Mouse (Mus musculus): Measurements from ENCODE around the gene Fam216a.

The Fam216a gene

GRCm38 (mm10) chr5:122390671-122391070 lies 18.5 kb upstream of the Fam216a start:
- no peak for DNase-seq

DNA sequence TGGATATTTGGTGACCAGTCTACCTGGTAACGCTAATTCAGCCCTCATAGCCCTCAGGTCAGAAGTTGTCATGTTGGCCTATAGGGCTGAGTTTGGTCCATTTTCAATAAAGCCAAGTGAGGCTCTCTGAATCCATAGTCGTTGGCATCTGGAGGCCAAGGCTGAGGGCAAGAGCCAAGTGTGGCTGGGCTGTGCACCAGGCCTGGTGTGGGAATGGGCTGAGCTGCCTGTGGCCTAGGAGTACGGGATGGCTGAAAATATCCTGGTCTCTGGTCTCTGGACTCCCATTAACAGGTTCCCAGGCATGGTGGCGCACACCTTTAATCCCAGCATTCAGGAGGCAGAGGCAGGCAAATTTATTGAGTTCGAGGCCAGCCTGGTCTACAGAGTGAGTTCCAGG lies 17.8 kb upstream of the Fam216a start:
- no peak for DNase-seq

- peak; percentile 83 to 86 for DNase-seq
Measured at GRCm38 (mm10) chr5:122379374-122380155, 7.4 kb upstream of the Fam216a start.

GRCm38 (mm10) chr5:122378171-122378570 lies 6.0 kb upstream of the Fam216a start:
- no peak for DNase-seq

DNA sequence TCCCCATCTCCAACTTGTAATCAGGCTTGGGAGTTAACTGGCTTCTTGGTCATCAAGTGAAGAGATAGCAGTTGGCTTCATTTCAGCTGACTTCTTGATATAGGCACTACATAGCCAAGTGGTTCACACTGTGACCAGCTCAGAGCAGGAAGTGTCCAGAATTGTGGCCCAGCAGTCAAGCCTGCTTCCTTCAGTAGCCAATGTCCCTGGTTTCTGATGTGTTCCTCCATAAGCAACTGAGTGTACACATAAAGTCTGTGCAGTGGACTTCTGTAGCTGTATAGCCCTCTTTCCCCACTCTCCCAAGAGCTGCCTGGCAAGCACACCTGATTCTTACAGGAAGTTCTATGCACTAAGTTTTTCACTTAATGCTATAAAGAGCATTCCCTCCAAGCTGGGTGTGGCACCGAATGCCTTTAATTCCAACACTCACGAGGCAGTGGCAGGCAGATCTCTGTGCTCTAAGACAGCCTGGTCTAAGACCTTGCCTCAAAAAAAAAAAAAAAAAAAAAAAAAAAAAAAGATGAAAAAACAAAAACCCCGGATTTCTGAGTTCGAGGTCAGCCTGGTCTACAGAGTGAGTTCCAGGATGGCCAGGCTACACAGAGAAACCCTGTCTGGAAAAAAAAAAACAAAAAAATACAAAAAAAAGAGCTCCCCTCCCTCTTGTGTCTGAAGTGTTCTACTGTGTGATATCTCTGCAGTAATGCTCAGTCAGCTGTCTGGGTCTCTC lies 5.1 kb upstream of the Fam216a start:
- no peak for DNase-seq

DNA sequence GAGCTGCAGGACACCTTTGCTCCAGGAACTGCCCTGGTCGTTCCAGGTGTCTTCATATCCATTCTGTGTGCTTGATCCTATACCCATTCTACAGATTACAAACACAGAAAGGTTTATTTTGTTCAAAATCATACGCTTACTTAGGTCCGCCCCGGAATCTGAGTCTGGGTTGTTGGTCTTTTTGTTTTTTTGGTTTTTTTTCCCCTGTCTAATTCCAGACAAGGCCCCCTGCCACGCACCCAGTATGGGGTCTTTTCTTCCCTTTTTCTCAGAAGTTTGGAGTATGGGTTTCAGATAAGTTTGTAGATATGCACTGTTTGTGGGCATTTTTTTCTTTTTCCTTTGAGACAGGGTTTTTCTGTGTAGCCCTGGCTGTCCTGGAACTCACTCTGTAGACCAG lies 714 bp upstream of the Fam216a start:
- DNase-seq = no peak

DNA sequence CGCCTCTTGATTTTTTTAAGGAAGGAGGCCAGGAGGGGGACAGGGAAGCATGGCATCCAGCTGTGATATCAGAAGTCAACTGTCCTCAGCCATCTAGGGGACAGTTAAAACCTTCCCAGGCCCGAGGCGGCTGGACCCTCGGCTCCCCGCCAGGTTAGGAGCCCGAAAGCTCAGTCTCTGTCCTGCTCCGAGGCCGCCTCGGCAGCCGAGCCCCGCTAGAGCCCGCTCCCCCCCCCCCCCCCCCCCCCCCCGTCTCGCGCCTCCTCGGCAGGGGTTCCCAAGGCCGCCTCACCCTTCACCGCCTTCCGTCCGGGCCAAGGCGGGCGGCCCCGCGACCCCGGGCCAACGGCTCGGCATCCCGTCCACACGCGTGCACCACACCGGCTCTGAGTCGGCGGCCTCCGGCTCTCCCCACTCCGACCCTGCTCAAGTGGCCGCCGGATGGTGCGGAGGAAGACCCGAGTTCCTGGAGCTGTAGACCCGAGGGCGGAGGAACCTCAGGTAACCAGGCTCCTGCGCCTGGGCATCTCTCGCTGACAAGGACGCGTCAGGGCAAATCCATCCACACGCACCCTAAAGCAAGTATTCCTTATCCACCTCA lies 473 bp downstream of the Fam216a start, which contains the start of gene Gpn3:
TSS of gene Gpn3 (plus strand) at position 286 of the 601 bp plus-strand sequence.
- DNase-seq = no peak

- DNase-seq = no peak
Measured at GRCm38 (mm10) chr5:122354492-122355067, 17.6 kb downstream of the Fam216a start.

- DNase-seq = peak; percentile 99 to 100
Measured at GRCm38 (mm10) chr5:122353807-122354491, 18.2 kb downstream of the Fam216a start, which contains the start of the genes Rad9b and Vps29. TSS of gene Rad9b (minus strand) at chr5:122354233. TSS of gene Vps29 (plus strand) at chr5:122354369.

- no peak for DNase-seq
Measured at GRCm38 (mm10) chr5:122345777-122346176, 26.4 kb downstream of the Fam216a start.

GRCm38 (mm10) chr5:122344260-122344659 lies 27.9 kb downstream of the Fam216a start:
- peak; percentile 85 to 86 for DNase-seq

- no peak for DNase-seq
Measured at GRCm38 (mm10) chr5:122343768-122344167, 28.4 kb downstream of the Fam216a start.

DNA sequence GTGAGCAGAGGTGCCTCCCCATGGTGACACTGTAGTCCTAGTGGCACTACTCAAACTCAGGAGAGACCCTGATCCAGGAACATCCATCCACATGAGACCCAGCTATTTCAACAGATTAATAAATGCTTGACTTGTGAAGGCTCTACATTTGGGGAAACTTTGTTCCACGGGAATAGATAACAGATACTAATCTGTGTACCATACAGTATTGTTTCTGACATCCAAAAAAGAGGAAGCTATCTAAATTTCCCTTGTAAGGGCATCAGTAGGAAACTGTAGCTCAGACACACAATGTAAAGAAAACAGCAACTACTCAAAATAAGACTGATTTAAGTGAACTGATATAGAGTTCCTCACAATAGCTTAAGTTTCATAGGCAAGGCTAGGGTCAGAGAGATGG lies 29.3 kb downstream of the Fam216a start:
- DNase-seq = no peak

- no peak for DNase-seq
Measured at GRCm38 (mm10) chr5:122336554-122337294, 35.4 kb downstream of the Fam216a start.

GRCm38 (mm10) chr5:122334682-122335081 lies 37.5 kb downstream of the Fam216a start:
- DNase-seq = peak in 1 of 2 experiments; percentile 24

DNA sequence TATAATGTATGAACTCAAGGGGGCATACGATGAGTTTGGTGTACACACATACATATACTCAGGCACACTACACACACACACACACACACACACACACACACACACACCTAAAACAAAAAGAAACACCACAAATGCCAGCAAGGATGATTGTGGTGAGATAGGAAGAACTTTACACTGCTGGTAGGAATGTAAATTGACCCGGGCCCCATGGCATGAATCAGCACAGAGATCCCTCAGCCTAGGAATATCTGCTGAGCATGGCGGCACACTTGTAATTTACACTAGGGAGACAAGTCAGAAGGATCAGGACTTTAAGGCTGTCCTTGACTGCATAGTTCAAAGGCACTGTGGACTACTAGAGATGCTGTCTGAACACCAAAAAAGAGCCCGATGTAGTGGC lies 41.9 kb downstream of the Fam216a start:
- DNase-seq = no peak

- no peak for DNase-seq
Measured at GRCm38 (mm10) chr5:122327283-122327682, 44.9 kb downstream of the Fam216a start.

DNA sequence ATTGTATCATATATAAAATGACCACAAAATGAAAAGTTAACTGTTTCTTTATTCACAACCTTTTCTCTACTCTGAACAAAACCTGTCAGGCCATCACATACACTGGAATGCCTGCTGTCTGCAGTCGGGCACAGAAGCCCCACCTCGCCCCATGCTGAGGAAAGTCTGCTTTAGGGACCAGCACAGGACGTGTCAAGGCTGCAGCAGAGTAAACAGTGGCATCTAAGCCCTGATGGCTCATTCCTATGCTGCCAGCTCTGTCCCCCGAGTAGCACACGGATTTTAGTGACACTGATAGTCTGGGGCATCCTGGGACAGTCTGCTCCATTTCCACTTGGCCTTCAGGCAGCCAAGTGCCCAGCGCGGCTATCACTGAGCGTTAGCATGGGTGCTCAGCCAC lies 46.7 kb downstream of the Fam216a start:
- peak in 1 of 2 experiments; percentile 43 for DNase-seq

GRCm38 (mm10) chr5:122324608-122325431 lies 47.3 kb downstream of the Fam216a start:
- peak; percentile 86 to 92 for DNase-seq

DNA sequence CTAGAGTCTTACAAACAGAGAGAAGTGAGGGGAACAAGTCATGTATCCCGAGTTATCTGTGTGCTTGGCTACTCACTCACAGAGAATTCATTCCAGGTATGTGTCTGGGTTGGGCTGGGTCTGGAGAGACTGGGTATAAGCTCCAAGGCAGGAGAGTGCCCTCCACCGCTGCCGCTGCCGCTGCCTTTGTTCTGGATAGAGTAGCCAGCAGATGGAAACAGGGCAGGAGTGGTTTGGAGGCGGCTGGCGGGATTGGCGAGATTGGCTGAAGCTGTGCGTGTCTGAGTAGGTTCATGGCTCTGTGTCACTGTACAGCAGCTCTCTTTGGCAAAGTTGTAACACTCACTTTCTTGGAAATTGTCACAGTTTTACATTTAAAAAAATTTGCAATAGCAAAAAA lies 48.6 kb downstream of the Fam216a start:
- no peak for DNase-seq
